Mouse (Mus musculus): ENCODE results near the gene Tcf20.
"Not testable (repeated sequence)": the region's sequence is repeated elsewhere in the genome, so short reads cannot be mapped to it uniquely, and the experiment has no call there.

Gene Tcf20

GRCm38 (mm10) chr15:82902521-82902920 is 85.2 kb downstream of the Tcf20 start:
- no peak for DNase-seq (ENCODE audit: low read depth in 2 of 2, low spot score in 2 of 2)

- DNase-seq (ENCODE audit: low read depth in 2 of 2, low spot score in 2 of 2), result no peak
These were observed 86.4 kb downstream of the Tcf20 start for GRCm38 (mm10) chr15:82901306-82901705.

- DNase-seq (ENCODE audit: low read depth in 2 of 2, low spot score in 2 of 2), result no peak
These were observed 87.3 kb downstream of the Tcf20 start for GRCm38 (mm10) chr15:82900331-82900730.

GRCm38 (mm10) chr15:82899676-82900301 is 87.9 kb downstream of the Tcf20 start:
- DNase-seq (ENCODE audit: low read depth in 2 of 2, low spot score in 2 of 2), result peak; percentile 65 to 70

- DNase-seq (ENCODE audit: low read depth in 2 of 2, low spot score in 2 of 2), result peak; percentile 68 to 71
These were observed 88.7 kb downstream of the Tcf20 start for GRCm38 (mm10) chr15:82898740-82899675.

- DNase-seq (ENCODE audit: low read depth in 2 of 2, low spot score in 2 of 2), result no peak
These were observed 89.4 kb downstream of the Tcf20 start for GRCm38 (mm10) chr15:82898141-82898739.

- no peak for DNase-seq (ENCODE audit: low read depth in 2 of 2, low spot score in 2 of 2)
These were observed 91.3 kb downstream of the Tcf20 start for GRCm38 (mm10) chr15:82896336-82896735.

GRCm38 (mm10) chr15:82890470-82890869 is 97.2 kb downstream of the Tcf20 start:
- no peak for DNase-seq (ENCODE audit: low read depth in 2 of 2, low spot score in 2 of 2)

GRCm38 (mm10) chr15:82889426-82889825 is 98.2 kb downstream of the Tcf20 start:
- no peak for DNase-seq (ENCODE audit: low read depth in 2 of 2, low spot score in 2 of 2)

- DNase-seq (ENCODE audit: low read depth in 2 of 2, low spot score in 2 of 2), result no peak
These were observed 99.2 kb downstream of the Tcf20 start for GRCm38 (mm10) chr15:82888466-82888865.

GRCm38 (mm10) chr15:82877309-82877708 is 110.4 kb downstream of the Tcf20 start:
- no peak for DNase-seq (ENCODE audit: low read depth in 2 of 2, low spot score in 2 of 2)

- no peak for DNase-seq (ENCODE audit: low read depth in 2 of 2, low spot score in 2 of 2)
These were observed 110.8 kb downstream of the Tcf20 start for GRCm38 (mm10) chr15:82876863-82877262.

GRCm38 (mm10) chr15:82872037-82872436 is 115.6 kb downstream of the Tcf20 start:
- DNase-seq (ENCODE audit: low read depth in 2 of 2, low spot score in 2 of 2), result no peak

- DNase-seq (ENCODE audit: low read depth in 2 of 2, low spot score in 2 of 2), result not testable (repeated sequence)
These were observed 121.4 kb downstream of the Tcf20 start for GRCm38 (mm10) chr15:82866286-82866685.

GRCm38 (mm10) chr15:82863674-82864073 is 124.0 kb downstream of the Tcf20 start:
- no peak for DNase-seq (ENCODE audit: low read depth in 2 of 2, low spot score in 2 of 2)

- no peak for DNase-seq (ENCODE audit: low read depth in 2 of 2, low spot score in 2 of 2)
These were observed 130.9 kb downstream of the Tcf20 start for GRCm38 (mm10) chr15:82856652-82857378.

GRCm38 (mm10) chr15:82856065-82856464 is 131.6 kb downstream of the Tcf20 start:
- no peak for DNase-seq (ENCODE audit: low read depth in 2 of 2, low spot score in 2 of 2)

- no peak for DNase-seq (ENCODE audit: low read depth in 2 of 2, low spot score in 2 of 2)
These were observed 148.5 kb downstream of the Tcf20 start for GRCm38 (mm10) chr15:82839146-82839545.

GRCm38 (mm10) chr15:82829917-82830316 is 157.8 kb downstream of the Tcf20 start:
- no peak for DNase-seq (ENCODE audit: low read depth in 2 of 2, low spot score in 2 of 2)

GRCm38 (mm10) chr15:82825866-82826265 is 161.8 kb downstream of the Tcf20 start:
- no peak for DNase-seq (ENCODE audit: low read depth in 2 of 2, low spot score in 2 of 2)

GRCm38 (mm10) chr15:82822347-82822746 is 165.3 kb downstream of the Tcf20 start:
- no peak for DNase-seq (ENCODE audit: low read depth in 2 of 2, low spot score in 2 of 2)

Measured in CD8-positive naive resting alpha-beta T cell, adult 2 months (primary cell).